Mouse (Mus musculus) midbrain, embryonic 10.5 days (tissue): ENCODE results near the gene Smpd4. TPM values are rescaled to one million over a fixed set of nuclear protein-coding genes. Genes with fewer than 3 reads are reported as not detected.

ENCODE experiments used
- DNase-seq: peaks from one replicate; pipeline ENCODE4 v3.0.0-alpha.2; 2017; ENCODE audit warnings: low spot score
- H3K27ac ChIP-seq: fragments of 300-500 bp; sonication (generic); replicated peaks from 2 replicates; pipeline ENCODE4 v1.5.1; 2016; ENCODE audit warnings: mild to moderate bottlenecking
- H3K27me3 ChIP-seq: fragments of 300-500 bp; sonication (generic); 2 replicates; pipeline ENCODE4 v1.6.1; 2016; ENCODE audit warnings: low read depth, mild to moderate bottlenecking; ENCODE audit not compliant: poor library complexity, severe bottlenecking
- H3K36me3 ChIP-seq: fragments of 300-500 bp; sonication (generic); 2 replicates; pipeline ENCODE4 v1.6.1; 2016; ENCODE audit warnings: mild to moderate bottlenecking, moderate library complexity
- H3K4me1 ChIP-seq: fragments of 300-500 bp; sonication (generic); 2 replicates; pipeline ENCODE4 v1.6.1; 2016
- H3K4me3 ChIP-seq: fragments of 300-500 bp; sonication (generic); 2 replicates; pipeline ENCODE4 v1.5.1; 2016; ENCODE audit warnings: mild to moderate bottlenecking, moderate library complexity
- H3K9me3 ChIP-seq: fragments of 300-500 bp; sonication (generic); replicated peaks from 2 replicates; pipeline ENCODE4 v1.6.1; 2016; ENCODE audit warnings: mild to moderate bottlenecking
- WGBS: fragments of 180-500 bp; shearing (Covaris S2); methylation state at CpG from one replicate; pipeline ENCODE4 v1.1.7; 2016; 5-methylcytosine and 5-hydroxymethylcytosine counted together
- polyA plus RNA-seq: library from polyadenylated mRNA; unstranded; fragments of >200 nt; fragmentation: Nextera tagmentation; extraction: Ambion mirVana; gene quantifications from 2 replicates; pipeline ENCODE4 v1.2.1, GENCODE M21; 2016

The Smpd4 gene
- polyA plus RNA-seq, 1 experiment from 2014 or later: 52.2 TPM

DNA sequence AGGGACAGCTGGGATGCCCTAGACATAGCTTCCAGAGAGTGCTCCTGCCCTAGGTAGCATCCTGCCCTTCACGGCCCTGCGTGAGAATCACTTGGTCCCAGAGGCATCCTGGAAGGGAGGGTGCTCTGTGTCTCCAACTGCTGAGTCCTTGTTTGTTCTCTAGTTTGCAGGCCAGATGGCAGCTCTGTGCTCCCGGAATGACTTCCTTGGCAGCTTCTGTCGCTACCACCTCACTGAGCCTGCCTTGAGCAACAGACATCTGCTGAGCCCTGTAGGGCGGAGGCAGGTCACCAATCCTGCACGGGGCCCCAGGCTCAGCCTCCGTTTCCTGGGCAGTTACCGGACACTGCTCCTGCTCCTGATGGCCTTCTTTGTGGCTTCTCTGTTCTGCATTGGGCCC is 23.2 kb downstream of the Smpd4 start:
- H3K27ac ChIP-seq: no peak overlapping the region
- DNase-seq: no peak
- peaks cover 66% of the 10 kb centered on the region for H3K36me3 ChIP-seq

DNA sequence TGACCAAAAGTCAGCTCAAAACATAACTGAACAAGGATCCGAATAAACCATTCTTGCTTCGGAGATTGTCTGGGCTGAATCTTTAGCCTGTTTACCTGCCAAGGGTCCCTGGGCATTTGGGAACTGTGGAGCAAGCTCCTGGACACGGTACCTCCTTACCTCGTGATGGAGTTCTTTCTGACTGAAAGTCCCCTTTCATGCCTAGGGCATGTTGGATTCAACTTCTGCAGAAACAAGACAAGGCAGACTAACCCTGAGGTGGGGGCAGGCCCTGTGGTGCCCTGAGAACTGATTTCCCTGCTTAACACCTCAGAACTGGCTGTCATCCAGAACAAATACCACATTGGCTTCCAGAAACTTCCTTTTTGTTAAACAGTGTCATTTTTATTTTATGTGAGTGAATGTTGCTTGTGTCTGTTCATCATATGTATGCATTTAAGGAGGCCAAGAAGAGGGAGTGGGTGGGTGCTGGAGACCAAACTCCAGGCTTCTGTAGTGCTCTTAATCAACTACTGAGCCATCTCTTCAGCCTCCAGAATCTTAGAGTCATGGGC is 24.4 kb downstream of the Smpd4 start:
- H3K4me3 ChIP-seq: no peak overlapping the region
- no peak for DNase-seq
- peaks cover 61% of the 10 kb centered on the region for H3K36me3 ChIP-seq
- no peaks in the 10 kb centered on the region; the same call in 1 of the 2 replicates for H3K27me3 ChIP-seq
- peaks cover 25% of the 10 kb centered on the region for H3K4me1 ChIP-seq
- 91% methylated on average over 4 of the region's 4 CpGs for WGBS
- no peaks in the 10 kb centered on the region for H3K9me3 ChIP-seq
- no peak overlapping the region for H3K27ac ChIP-seq

More for the DNA sequence above, 23.2 kb downstream of the Smpd4 start:
- H3K4me3 ChIP-seq: no peak overlapping the region
- H3K27me3 ChIP-seq: no peaks in the 10 kb centered on the region; the same call in 1 of the 2 replicates
- H3K4me1 ChIP-seq: peaks cover 15% of the 10 kb centered on the region
- 96% methylated on average over 8 of the region's 8 CpGs for WGBS
- H3K9me3 ChIP-seq: no peaks in the 10 kb centered on the region

DNA sequence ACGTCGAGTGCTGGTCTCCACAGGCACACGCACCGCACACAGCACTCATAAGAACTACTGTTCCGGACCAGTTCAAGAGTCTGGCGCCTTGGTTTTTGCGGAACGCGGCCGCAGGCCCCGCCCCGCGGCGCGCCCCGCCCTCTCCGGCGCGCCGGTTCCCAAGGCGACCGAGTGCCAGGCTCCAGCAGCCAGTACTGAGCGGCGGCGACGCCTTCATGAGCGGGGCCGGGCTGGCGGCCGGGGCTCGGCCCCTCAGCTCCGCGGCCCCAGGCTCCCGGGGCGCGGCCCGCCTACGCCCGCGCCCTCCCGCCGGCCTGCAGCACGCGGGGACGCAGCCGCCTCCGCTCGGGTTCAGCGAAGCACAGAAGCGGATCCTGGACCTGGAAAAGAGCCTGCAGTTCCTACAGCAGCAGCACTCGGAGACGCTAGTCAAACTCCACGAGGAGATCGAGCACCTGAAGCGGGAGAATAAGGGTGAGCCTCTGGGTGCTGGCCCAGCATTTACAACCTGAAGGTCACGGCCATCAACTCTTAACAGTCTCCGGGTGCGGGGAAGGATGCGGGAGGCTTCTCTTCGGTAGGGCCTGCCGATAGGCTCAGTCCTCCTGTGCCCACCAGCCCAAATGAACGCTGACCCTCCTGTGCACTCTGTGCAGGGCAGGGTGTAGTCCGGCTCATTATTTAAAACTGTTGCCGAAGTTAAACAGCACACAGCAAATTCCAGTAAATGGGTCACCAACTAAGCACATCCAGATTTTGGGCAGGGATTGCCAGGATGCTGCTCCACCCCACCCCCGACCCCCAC is 27.4 kb downstream of the Smpd4 start, which contains the start of gene Ccdc74a:
Gene Ccdc74a (plus strand): TSS at position 161 of the 805 bp plus-strand sequence.
- 3% methylated on average over 65 of the region's 65 CpGs for WGBS
- peak; percentile 88 for DNase-seq
- no peaks in the 10 kb centered on the region for H3K9me3 ChIP-seq
- peaks cover 57% of the 10 kb centered on the region for H3K36me3 ChIP-seq
- peak within 1 kb of the TSS; percentile 85 for H3K27ac ChIP-seq
- H3K4me3 ChIP-seq: peak within 1 kb of the TSS; percentile 71
- peaks cover 25% of the 10 kb centered on the region for H3K4me1 ChIP-seq
- no peaks in the 10 kb centered on the region; the same call in 1 of the 2 replicates for H3K27me3 ChIP-seq

DNA sequence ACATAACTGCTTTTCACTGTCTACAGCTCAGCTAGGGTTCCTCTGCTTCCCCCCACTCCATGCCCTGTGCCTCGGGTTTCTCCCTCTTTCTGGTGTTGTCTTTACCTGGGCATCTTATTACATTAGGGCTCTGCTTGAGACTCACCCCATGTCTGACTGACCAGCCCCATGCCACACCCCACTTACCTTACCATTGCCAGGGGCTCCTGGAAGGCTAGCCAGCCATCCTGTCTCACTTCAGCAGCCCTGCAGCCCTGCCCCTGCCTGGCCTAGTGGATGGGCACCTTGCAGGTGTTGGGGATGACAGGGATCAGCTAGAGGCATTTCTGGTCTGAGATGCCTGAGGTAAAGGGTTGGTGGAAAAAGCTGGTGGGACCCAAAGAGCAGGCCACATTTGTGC is 28.0 kb downstream of the Smpd4 start:
- peaks cover 58% of the 10 kb centered on the region for H3K36me3 ChIP-seq
- H3K9me3 ChIP-seq: no peaks in the 10 kb centered on the region
- DNase-seq: no peak
- 43% methylated on average over 1 of the region's 1 CpGs for WGBS
- no peaks in the 10 kb centered on the region; the same call in 1 of the 2 replicates for H3K27me3 ChIP-seq
- peak overlapping the region; percentile 71 for H3K4me3 ChIP-seq
- H3K27ac ChIP-seq: no peak overlapping the region
- peaks cover 25% of the 10 kb centered on the region for H3K4me1 ChIP-seq

DNA sequence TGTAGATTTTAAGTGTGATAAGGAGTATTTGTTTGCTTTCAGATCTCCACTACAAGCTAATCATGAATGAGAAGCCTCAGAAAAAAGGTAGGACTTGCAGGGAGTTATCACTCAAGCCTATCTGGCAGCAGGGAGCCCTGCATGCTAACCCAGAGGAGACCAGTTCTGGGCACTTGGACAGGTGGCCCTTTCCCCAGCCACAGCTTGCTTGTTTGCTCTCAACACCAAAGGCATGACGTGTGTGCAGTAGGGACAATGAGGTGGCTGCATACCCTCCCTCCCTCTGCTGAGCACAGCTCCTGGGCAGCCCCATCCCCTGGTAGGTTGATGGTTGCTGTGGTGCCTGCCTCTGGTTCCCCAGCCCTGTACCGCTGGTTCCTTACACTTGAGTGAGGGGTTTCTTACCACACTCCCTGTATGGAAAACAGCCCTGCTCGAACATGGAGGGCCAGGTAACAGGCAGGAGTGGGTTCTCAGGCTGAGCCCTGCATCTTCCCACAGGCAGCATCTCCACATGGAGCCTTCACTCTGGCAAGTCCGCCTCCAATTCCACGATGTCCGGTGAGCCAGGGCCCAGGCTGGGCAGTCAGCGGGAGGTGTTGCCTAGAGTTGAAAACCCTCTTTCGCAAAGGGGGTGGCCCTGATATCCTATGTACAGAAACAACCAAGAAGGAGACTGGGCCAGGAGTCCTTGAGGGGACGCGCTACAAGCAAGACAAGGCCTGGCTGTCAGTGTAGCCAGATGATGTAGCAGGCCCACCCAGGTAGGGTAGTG is 28.6 kb downstream of the Smpd4 start:
- Histone ChIP-seq H3K27ac (0 out of 2 replicates have a peak overlapping the region, but pooled peaks have one; percentile 7), H3K9me3 (no peaks in the 10 kb centered on the region), H3K4me3 (no peak overlapping the region), H3K4me1 (peaks cover 25% of the 10 kb centered on the region), H3K27me3 (no peaks in the 10 kb centered on the region; the same call in 1 of the 2 replicates), H3K36me3 (peaks cover 58% of the 10 kb centered on the region)
- WGBS: 86% methylated on average over 10 of the region's 10 CpGs
- DNase-seq: no peak

DNA sequence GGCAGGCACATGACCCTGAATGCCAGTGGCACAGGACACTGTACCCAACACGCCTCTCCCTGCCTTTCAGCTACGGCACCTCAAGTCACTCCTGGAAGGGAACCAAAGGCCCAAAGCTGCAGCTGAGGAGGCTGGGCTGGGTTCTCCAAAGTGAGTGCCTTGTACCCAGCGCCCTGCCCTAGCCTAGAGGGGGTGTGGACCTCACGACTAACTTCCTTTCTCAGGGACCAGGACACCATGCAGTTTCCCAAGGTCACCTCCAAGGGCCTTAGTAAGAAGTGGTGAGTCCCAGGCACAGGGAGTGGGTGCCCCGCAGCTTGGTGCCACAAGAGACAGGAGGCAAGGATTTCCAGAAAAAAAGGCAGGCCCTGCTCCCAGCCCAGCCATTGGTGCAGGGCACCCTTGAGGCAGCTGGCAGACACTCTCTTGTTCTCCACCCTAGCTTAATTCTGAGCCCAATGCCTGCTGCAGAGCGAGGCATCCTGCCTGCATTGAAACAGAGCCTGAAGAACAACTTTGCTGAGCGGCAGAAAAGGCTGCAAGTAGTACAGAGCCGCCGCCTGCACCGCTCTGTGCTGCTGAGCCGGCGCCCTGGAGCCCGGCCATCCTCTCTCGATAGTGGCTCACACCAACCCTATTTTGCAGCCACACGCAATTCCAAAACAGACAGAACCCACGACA is 30.9 kb downstream of the Smpd4 start:
- H3K4me3 ChIP-seq: no peak overlapping the region
- H3K36me3 ChIP-seq: peaks cover 69% of the 10 kb centered on the region
- H3K27me3 ChIP-seq: no peaks in the 10 kb centered on the region
- no peak for DNase-seq
- H3K27ac ChIP-seq: no peak overlapping the region
- peaks cover 25% of the 10 kb centered on the region for H3K4me1 ChIP-seq
- no peaks in the 10 kb centered on the region for H3K9me3 ChIP-seq
- WGBS: 88% methylated on average over 16 of the region's 16 CpGs

DNA sequence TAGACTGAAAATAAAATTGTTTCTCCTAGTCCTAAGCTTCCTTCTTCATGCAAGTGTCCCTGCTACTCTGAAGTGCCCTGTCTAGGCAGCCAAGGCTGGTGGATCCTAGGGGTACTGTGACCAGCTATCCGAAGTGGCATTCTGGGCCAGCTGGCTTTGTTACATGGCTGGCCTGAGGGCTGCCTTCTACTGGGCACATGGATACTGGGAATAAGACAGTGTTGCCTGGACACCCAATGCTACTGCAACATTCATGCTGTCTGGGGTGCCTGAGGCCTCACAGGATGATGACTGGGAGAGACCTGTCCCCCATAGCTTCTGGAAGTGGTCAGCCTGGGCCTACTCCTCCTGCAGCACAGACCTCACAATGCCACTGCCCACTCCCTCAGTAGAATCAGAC is 31.6 kb downstream of the Smpd4 start:
- H3K36me3 ChIP-seq: peaks cover 75% of the 10 kb centered on the region
- H3K4me3 ChIP-seq: no peak overlapping the region
- H3K27me3 ChIP-seq: no peaks in the 10 kb centered on the region
- DNase-seq: no peak
- WGBS: 93% methylated on average over 1 of the region's 1 CpGs
- peaks cover 25% of the 10 kb centered on the region for H3K4me1 ChIP-seq
- H3K27ac ChIP-seq: no peak overlapping the region
- H3K9me3 ChIP-seq: no peaks in the 10 kb centered on the region

DNA sequence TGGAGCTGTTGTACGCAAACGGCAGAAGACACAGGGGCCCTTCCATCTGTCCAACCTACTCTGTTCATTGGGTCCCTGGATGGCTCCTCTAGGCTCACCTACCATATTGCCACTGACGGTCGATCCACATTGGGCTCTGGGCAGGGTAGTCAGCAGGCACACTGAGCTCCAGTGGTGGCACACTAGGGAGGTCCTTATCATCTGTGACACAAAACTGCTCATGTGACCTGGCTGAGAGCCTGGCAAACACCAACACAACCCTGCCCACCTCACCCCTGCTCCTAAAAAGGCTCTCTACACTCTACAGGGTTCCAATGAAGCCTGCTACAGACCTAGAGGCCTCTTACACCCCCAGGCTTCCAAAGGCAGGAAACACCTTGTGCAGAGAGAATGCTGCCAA is 33.5 kb downstream of the Smpd4 start:
- Histone ChIP-seq H3K27ac (no peak overlapping the region), H3K4me3 (no peak overlapping the region), H3K27me3 (no peaks in the 10 kb centered on the region), H3K36me3 (peaks cover 88% of the 10 kb centered on the region), H3K4me1 (peaks cover 8% of the 10 kb centered on the region), H3K9me3 (no peaks in the 10 kb centered on the region)
- 96% methylated on average over 4 of the region's 4 CpGs for WGBS
- DNase-seq: no peak

DNA sequence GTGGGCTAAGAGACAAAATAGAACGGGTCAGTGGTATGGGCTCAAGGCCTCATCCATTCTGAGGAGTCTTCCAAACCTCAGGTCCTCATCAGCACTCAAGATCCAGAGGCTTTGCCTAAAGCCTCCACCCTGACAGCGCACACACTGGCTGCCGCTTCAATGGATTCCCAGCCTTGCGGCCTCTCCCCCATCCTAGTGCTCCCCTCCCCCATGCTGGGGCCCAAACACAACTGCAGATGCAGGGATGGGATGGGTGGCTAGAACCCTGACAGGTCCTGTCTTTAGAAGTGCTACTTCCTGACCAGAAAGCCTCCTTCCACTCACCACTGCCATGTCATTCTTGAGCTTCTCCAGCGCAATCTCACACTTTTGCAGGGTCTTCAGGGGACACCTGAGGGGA is 34.4 kb downstream of the Smpd4 start:
- WGBS: 92% methylated on average over 5 of the region's 5 CpGs

DNA sequence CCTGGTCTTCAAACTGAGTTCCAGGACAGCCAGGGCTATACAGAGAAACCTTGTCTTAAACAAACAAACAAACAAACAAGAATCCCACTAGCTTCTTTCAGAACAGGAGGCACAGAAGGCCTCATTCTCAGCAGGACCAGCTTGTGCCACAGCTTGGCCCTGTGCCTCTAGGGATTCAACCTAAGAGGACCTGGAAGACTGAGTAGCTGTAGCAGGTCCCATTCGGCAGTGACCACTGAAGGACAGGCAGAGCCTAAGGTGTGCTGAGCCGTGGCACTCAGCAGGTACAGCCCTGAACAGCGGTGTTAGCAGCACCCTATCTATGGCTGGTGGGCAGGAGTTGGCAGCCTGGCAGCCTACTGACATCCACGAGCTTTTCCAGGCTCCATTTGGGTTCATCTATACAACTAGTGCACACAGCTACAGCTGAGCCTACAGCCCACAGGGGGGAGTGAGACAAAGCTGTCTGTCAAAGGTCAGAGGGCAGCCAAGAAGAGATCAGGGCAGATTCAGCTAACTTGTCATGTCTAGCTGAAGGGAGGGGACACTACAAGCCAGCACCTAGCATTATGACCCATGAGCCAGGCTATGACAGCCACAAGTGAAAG is 35.1 kb downstream of the Smpd4 start:
- H3K27me3 ChIP-seq: no peaks in the 10 kb centered on the region
- no peak for DNase-seq
- H3K4me1 ChIP-seq: no peaks in the 10 kb centered on the region
- H3K27ac ChIP-seq: no peak overlapping the region
- 88% methylated on average over 4 of the region's 4 CpGs for WGBS
- no peaks in the 10 kb centered on the region for H3K9me3 ChIP-seq
- no peak overlapping the region for H3K4me3 ChIP-seq
- peaks cover 91% of the 10 kb centered on the region for H3K36me3 ChIP-seq

More for the DNA sequence above, 34.4 kb downstream of the Smpd4 start:
- no peak for DNase-seq
- H3K9me3 ChIP-seq: no peaks in the 10 kb centered on the region
- peaks cover 91% of the 10 kb centered on the region for H3K36me3 ChIP-seq
- no peaks in the 10 kb centered on the region for H3K4me1 ChIP-seq
- H3K4me3 ChIP-seq: no peak overlapping the region
- H3K27ac ChIP-seq: no peak overlapping the region
- H3K27me3 ChIP-seq: no peaks in the 10 kb centered on the region

DNA sequence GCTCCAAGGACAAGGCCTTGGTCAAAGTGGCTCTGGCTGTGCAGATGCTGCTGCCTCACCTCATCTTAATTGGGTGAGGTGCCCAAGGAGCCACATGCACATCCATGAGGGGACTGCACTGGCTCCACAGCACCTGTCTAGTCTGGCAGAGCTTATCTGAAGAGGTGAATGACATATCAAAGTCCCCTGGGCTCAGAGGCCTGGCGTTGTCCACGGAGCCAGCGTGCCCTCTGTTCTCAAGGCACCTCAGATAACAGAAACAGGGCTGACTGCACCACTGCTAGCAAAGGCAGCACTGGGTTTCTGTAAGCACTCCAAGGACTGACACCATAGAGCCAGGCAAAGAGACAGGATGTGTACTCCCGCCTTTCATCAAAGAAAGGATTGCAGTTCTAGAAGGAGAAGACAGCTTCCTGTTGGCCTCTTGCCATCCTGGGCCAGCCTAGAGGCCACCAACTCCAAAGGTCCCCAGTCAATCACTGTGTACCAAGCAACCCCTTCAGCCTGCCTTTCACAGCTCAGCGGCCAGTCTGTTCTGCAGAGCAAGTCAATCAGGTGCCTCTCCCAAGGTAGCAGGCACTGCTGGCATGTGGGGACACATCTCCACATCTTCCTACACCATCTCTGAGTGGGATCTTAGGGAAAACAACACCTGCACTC is 37.2 kb downstream of the Smpd4 start:
- Histone ChIP-seq H3K4me3 (no peak overlapping the region), H3K4me1 (no peaks in the 10 kb centered on the region), H3K27me3 (no peaks in the 10 kb centered on the region), H3K9me3 (no peaks in the 10 kb centered on the region), H3K36me3 (peaks cover 91% of the 10 kb centered on the region), H3K27ac (no peak overlapping the region)
- DNase-seq: no peak
- WGBS: 95% methylated on average over 5 of the region's 5 CpGs
